In the genomic region with DNA sequence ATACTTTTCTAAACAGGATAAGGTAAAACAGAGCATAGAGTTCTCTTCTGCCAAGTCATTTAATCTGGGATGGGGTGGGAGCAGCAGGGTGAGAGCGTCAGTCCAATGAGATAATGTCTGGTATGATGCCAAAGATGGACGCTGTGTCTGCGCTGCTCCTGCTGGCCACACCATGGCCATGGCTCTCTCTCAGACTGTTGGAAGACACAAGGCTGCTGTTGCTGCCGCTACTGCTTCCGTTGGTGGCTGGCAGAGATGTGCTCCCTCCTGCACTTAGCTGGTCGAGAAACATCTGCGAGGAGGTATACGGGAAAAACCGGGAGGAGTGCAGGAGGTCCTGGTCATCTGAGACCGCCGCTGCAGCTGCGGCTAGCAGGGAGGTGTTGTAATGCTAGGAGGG, we compare ENCODE assay signal across 10 mouse cellular contexts. TPM values are rescaled to one million over a fixed set of nuclear protein-coding genes. Genes with fewer than 3 reads are reported as not detected.
A peak's percentile ranks its signal among the peaks of the same experiment; 100 is the strongest.
DNase-seq lines count a peak whose midpoint lies in the region; ATAC-seq and TF ChIP-seq lines count a peak whose summit lies in the region.
"Had no signal": no experiment of that assay in that cellular context is flagged by ENCODE, and none has a peak within 500 bp of the region (broad histone marks: within the 10 kb centered on the region; RNA-seq: fewer than 3 reads in every experiment).

No protein-coding gene starts in this region.

- TF ChIP-seq CTCF in lung, postnatal 0 days (IDR thresholded peaks at IDR 0.05) = peak; percentile 55

- H3K4me1 ChIP-seq in kidney, embryonic 16.5 days (ENCODE audit: insufficient read depth, low read length) = peaks cover 7% of the 10 kb centered on the region; the same call in 1 of the 2 replicates
- no peaks in the 10 kb centered on the region for H3K4me1 ChIP-seq in lung, postnatal 0 days (ENCODE audit: insufficient read depth, low read depth, low read length)

- H3K9me3 ChIP-seq in kidney, embryonic 16.5 days (ENCODE audit: low read length) = no peaks in the 10 kb centered on the region
- no peaks in the 10 kb centered on the region for H3K9me3 ChIP-seq in lung, postnatal 0 days (ENCODE audit: low read length)
- H3K9me3 ChIP-seq: limb, embryonic 12.5 days had no signal

- 51% methylated on average over 12 of the region's 12 CpGs for WGBS in kidney, embryonic 16.5 days
- WGBS in lung, postnatal 0 days = 47% methylated on average over 12 of the region's 12 CpGs

- H3K4me2 ChIP-seq in kidney, embryonic 16.5 days (replicated peaks; ENCODE audit: low read depth, low read length) = no peak overlapping the region
- no peak overlapping the region; the same call in 1 of the 2 replicates for H3K4me2 ChIP-seq in lung, postnatal 0 days (replicated peaks; ENCODE audit: low read depth, low read length)
- H3K4me2 ChIP-seq: limb, embryonic 12.5 days had no signal

- H3K27me3 ChIP-seq in kidney, embryonic 16.5 days (ENCODE audit: insufficient read depth, low read length) = no peaks in the 10 kb centered on the region
- H3K27me3 ChIP-seq in lung, postnatal 0 days (replicated peaks; ENCODE audit: insufficient read depth, low read length) = no peaks in the 10 kb centered on the region
- H3K27me3 ChIP-seq: limb, embryonic 12.5 days had no signal

- no peak overlapping the region for H3K9ac ChIP-seq in kidney, embryonic 16.5 days (replicated peaks; ENCODE audit: low read length)
- H3K9ac ChIP-seq in lung, postnatal 0 days (replicated peaks; ENCODE audit: low read depth) = no peak overlapping the region
- H3K9ac ChIP-seq: limb, embryonic 12.5 days had no signal

- no peak for DNase-seq in kidney, postnatal 25 days
- DNase-seq in cerebellum, adult 18-20 months = peak; percentile 33 to 35
- DNase-seq in heart, adult 8-10 months (ENCODE audit: low spot score) = peak; percentile 66
- peak; percentile 75 for DNase-seq in lung, postnatal 0 days (ENCODE audit: low spot score)
- DNase-seq in right cerebral cortex, postnatal 4 days = no peak
- DNase-seq in left cerebral cortex, adult 11 months (ENCODE audit: low spot score) = no peak
- DNase-seq in frontal cortex, postnatal 10 days (ENCODE audit: low spot score in 2 of 2) = no peak

- TF ChIP-seq EP300 in lung, postnatal 0 days (IDR thresholded peaks at IDR 0.05) = no peak

- peaks cover 30% of the 10 kb centered on the region for H3K36me3 ChIP-seq in kidney, embryonic 16.5 days (ENCODE audit: insufficient read depth, low read length)
- peaks cover 27% of the 10 kb centered on the region for H3K36me3 ChIP-seq in lung, postnatal 0 days (ENCODE audit: insufficient read depth, low read length)

- no peak overlapping the region for H3K27ac ChIP-seq in kidney, embryonic 16.5 days (ENCODE audit: low read length)
- no peak overlapping the region for H3K27ac ChIP-seq in lung, postnatal 0 days (ENCODE audit: low read length)

- ATAC-seq in kidney, embryonic 16.5 days (ENCODE audit: low FRiP score, low TSS enrichment) = 0 out of 2 replicates have a peak, but pooled peaks have one; percentile 35
- peak; percentile 86 for ATAC-seq in lung, postnatal 0 days

- H3K4me3 ChIP-seq in kidney, embryonic 16.5 days (ENCODE audit: low read length) = no peak overlapping the region
- no peak overlapping the region for H3K4me3 ChIP-seq in lung, postnatal 0 days (ENCODE audit: low read depth, low read length)
- H3K4me3 ChIP-seq: limb, embryonic 12.5 days; myocyte had no signal

RNA-seq across cellular contexts. Expression of a gene that starts 24.0 kb away (rescaled TPM):
- 140 and 154 TPM in 2 replicates for polyA plus RNA-seq in kidney, embryonic 16.5 days (2015; fragmentation: Nextera tagmentation; extraction: Ambion mirVana)
- 1 to 10 TPM in 3 of 4 experiments, under 1 TPM in 1; 0.44 to 2.5 (median 1.5) TPM for total RNA-seq in heart, adult 8-10 months (2022)
- 19.7 and 20.6 TPM in 2 replicates for polyA plus RNA-seq in lung, postnatal 0 days (2015; fragmentation: Nextera tagmentation; extraction: Ambion mirVana)

RNA-seq across cellular contexts. Expression of a gene that starts 43.3 kb away (rescaled TPM):
- 26.4 and 31.3 TPM in 2 replicates for polyA plus RNA-seq in kidney, embryonic 16.5 days (2015; fragmentation: Nextera tagmentation; extraction: Ambion mirVana)
- 10 to 100 TPM; 23.9 to 28.4 (median 26.4) TPM for total RNA-seq in heart, adult 8-10 months (2022)
- polyA plus RNA-seq in lung, postnatal 0 days (2015; fragmentation: Nextera tagmentation; extraction: Ambion mirVana) = 19.1 and 20.3 TPM in 2 replicates

Comparison
In these comparisons a context has a peak if more than half of its experiments do, and no peak if none do; other contexts are left out.
1. DNase-seq: peak in cerebellum, adult 18-20 months (2 of 2), heart, adult 8-10 months (single experiment) and lung, postnatal 0 days (single experiment); none in kidney, postnatal 25 days (0 of 2), right cerebral cortex, postnatal 4 days (single experiment), left cerebral cortex, adult 11 months (single experiment) and frontal cortex, postnatal 10 days (0 of 2).